Mouse (Mus musculus) heart, postnatal 4 days (tissue): ENCODE data around the gene Macf1. TPM values are rescaled to one million over a fixed set of nuclear protein-coding genes. Genes with fewer than 3 reads are reported as not detected.

Source experiments
- DNase-seq: peaks from one replicate; pipeline ENCODE4 v3.0.0; 2021
- total RNA-seq, 2 experiments: library from RNA; stranded (reverse); gene quantifications; 2 replicates each; pipeline ENCODE4 v1.2.3; 2021

Gene Macf1
- total RNA-seq, 2 experiments from 2014 or later = 431 to 441 TPM

- no peak for DNase-seq
These were observed 282.9 kb downstream of the Macf1 start for GRCm38 (mm10) chr4:123401265-123401664.

- no peak for DNase-seq
These were observed 286.3 kb downstream of the Macf1 start for GRCm38 (mm10) chr4:123397643-123398434.

- no peak for DNase-seq
These were observed 287.1 kb downstream of the Macf1 start for GRCm38 (mm10) chr4:123397049-123397448.

GRCm38 (mm10) chr4:123395435-123396000 is 288.6 kb downstream of the Macf1 start:
- DNase-seq = no peak

- DNase-seq = no peak
These were observed 289.3 kb downstream of the Macf1 start for GRCm38 (mm10) chr4:123394878-123395277.

GRCm38 (mm10) chr4:123394269-123394668 is 289.9 kb downstream of the Macf1 start:
- no peak for DNase-seq

GRCm38 (mm10) chr4:123393004-123393403 is 291.2 kb downstream of the Macf1 start:
- DNase-seq = no peak

- peak; percentile 37 for DNase-seq
These were observed 292.0 kb downstream of the Macf1 start for GRCm38 (mm10) chr4:123392187-123392586.

- DNase-seq = no peak
These were observed 299.1 kb downstream of the Macf1 start for GRCm38 (mm10) chr4:123385028-123385427.

- DNase-seq = no peak
These were observed 301.0 kb downstream of the Macf1 start for GRCm38 (mm10) chr4:123383173-123383572.

- no peak for DNase-seq
These were observed 302.1 kb downstream of the Macf1 start for GRCm38 (mm10) chr4:123382051-123382450.

- no peak for DNase-seq
These were observed 302.6 kb downstream of the Macf1 start for GRCm38 (mm10) chr4:123381598-123381997.

GRCm38 (mm10) chr4:123376031-123376430 is 308.1 kb downstream of the Macf1 start:
- DNase-seq = no peak

- no peak for DNase-seq
These were observed 309.7 kb downstream of the Macf1 start for GRCm38 (mm10) chr4:123374316-123375008.

- DNase-seq = no peak
These were observed 320.6 kb downstream of the Macf1 start for GRCm38 (mm10) chr4:123363555-123363954.

- no peak for DNase-seq
These were observed 323.4 kb downstream of the Macf1 start for GRCm38 (mm10) chr4:123360771-123361170.

GRCm38 (mm10) chr4:123358613-123359012 is 325.5 kb downstream of the Macf1 start:
- no peak for DNase-seq

- no peak for DNase-seq
These were observed 328.2 kb downstream of the Macf1 start for GRCm38 (mm10) chr4:123355941-123356340.

- no peak for DNase-seq
These were observed 330.8 kb downstream of the Macf1 start for GRCm38 (mm10) chr4:123353271-123353877.

- no peak for DNase-seq
These were observed 340.7 kb downstream of the Macf1 start for GRCm38 (mm10) chr4:123343471-123343789.

- DNase-seq = peak; percentile 76
These were observed 341.3 kb downstream of the Macf1 start, which contains the start of gene Bmp8a for GRCm38 (mm10) chr4:123342642-123343470. TSS of gene Bmp8a (minus strand) at chr4:123343252.

GRCm38 (mm10) chr4:123342091-123342641 is 342.0 kb downstream of the Macf1 start:
- DNase-seq = no peak
